Comparison of ENCODE assay signal across 9 mouse cellular contexts in the genomic region with DNA sequence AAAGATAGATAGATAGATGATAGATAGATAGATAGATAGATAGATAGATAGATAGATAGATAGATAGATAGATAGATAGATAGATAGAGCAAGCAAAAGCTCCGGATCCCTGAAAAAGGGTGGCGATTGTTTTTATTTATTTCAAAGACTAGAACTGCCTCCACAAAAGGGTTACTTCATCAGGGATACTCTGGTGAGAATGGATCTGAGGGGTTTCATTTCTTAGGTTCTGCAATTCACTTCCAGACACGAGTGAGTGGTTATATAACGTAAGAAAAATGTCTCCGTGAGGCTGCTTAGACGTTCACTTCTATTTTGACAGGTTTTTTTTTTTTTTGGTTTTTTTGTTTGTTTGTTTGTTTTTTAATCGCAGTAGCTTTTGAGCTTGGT. TPM values are rescaled to one million over a fixed set of nuclear protein-coding genes. Genes with fewer than 3 reads are reported as not detected.
DNase-seq lines count a peak whose midpoint lies in the region; ATAC-seq and TF ChIP-seq lines count a peak whose summit lies in the region.
"Had no signal": no experiment of that assay in that cellular context is flagged by ENCODE, and none has a peak within 500 bp of the region (broad histone marks: within the 10 kb centered on the region; RNA-seq: fewer than 3 reads in every experiment).

No protein-coding gene starts in this region.

- no peaks in the 10 kb centered on the region for H3K4me1 ChIP-seq in heart, embryonic 15.5 days (replicated peaks)
- H3K4me1 ChIP-seq in bone marrow macrophage, adult 2 months (ENCODE audit: control insufficient read depth, insufficient read depth, low read length): no peaks in the 10 kb centered on the region
- H3K4me1 ChIP-seq in hindbrain, embryonic 13.5 days (replicated peaks): no peaks in the 10 kb centered on the region
- H3K4me1 ChIP-seq in midbrain, embryonic 13.5 days (replicated peaks): no peaks in the 10 kb centered on the region

- peak overlapping the region; percentile 56 for H3K4me2 ChIP-seq in heart, embryonic 15.5 days
- H3K4me2 ChIP-seq in hindbrain, embryonic 13.5 days: peak overlapping the region; percentile 50
- peak overlapping the region; percentile 48 for H3K4me2 ChIP-seq in midbrain, embryonic 13.5 days (replicated peaks)

- intact Hi-C loops in heart, postnatal 14 days (cut with DNase I): no loop called here

- H3K9ac ChIP-seq in heart, embryonic 15.5 days: no peak overlapping the region
- H3K9ac ChIP-seq in hindbrain, embryonic 13.5 days: peak overlapping the region; percentile 39; the same call in 1 of the 2 replicates
- H3K9ac ChIP-seq in midbrain, embryonic 13.5 days (replicated peaks): peak overlapping the region; percentile 44

- no peaks in the 10 kb centered on the region for H3K9me3 ChIP-seq in heart, embryonic 15.5 days (replicated peaks)
- H3K9me3 ChIP-seq in hindbrain, embryonic 13.5 days: no peaks in the 10 kb centered on the region
- H3K9me3 ChIP-seq in midbrain, embryonic 13.5 days: no peaks in the 10 kb centered on the region

- no peak for TF ChIP-seq POLR2A in bone marrow macrophage, adult 2 months (IDR thresholded peaks at IDR 0.05; ENCODE audit: borderline replicate concordance, low read depth, low read length)

- H3K4me3 ChIP-seq in heart, embryonic 15.5 days: peak overlapping the region; percentile 61
- H3K4me3 ChIP-seq in bone marrow macrophage, adult 2 months (ENCODE audit: insufficient read depth, low read length): peak overlapping the region; percentile 44
- peak overlapping the region; percentile 46 for H3K4me3 ChIP-seq in hindbrain, embryonic 13.5 days
- peak overlapping the region; percentile 53 for H3K4me3 ChIP-seq in midbrain, embryonic 13.5 days (replicated peaks)

- no peak for DNase-seq in heart, postnatal 14 days
- DNase-seq in layer of hippocampus, postnatal 25 days (ENCODE audit: extremely low spot score in 1 of 2, low spot score in 1 of 2): no peak
- no peak for DNase-seq in urinary bladder, adult 2 months (ENCODE audit: low spot score)
- no peak for DNase-seq in cerebellum, postnatal 4 days (ENCODE audit: low spot score in 2 of 2)

- no peaks in the 10 kb centered on the region for H3K36me3 ChIP-seq in heart, embryonic 15.5 days
- H3K36me3 ChIP-seq in hindbrain, embryonic 13.5 days: no peaks in the 10 kb centered on the region
- H3K36me3 ChIP-seq in midbrain, embryonic 13.5 days: no peaks in the 10 kb centered on the region

- H3K27me3 ChIP-seq in heart, embryonic 15.5 days: no peaks in the 10 kb centered on the region
- H3K27me3 ChIP-seq in hindbrain, embryonic 13.5 days: no peaks in the 10 kb centered on the region
- H3K27me3 ChIP-seq in midbrain, embryonic 13.5 days: no peaks in the 10 kb centered on the region

- no peak for TF ChIP-seq CTCF in bone marrow macrophage, adult 2 months (IDR thresholded peaks at IDR 0.05; ENCODE audit: low read depth, low read length)

- WGBS in heart, embryonic 15.5 days: 44% methylated on average over 7 of the region's 7 CpGs
- WGBS in hindbrain, embryonic 13.5 days: 43% methylated on average over 7 of the region's 7 CpGs
- WGBS in midbrain, embryonic 13.5 days: 41% methylated on average over 7 of the region's 7 CpGs

- no peak overlapping the region for H3K27ac ChIP-seq in heart, embryonic 15.5 days
- H3K27ac ChIP-seq in bone marrow macrophage, adult 2 months (ENCODE audit: insufficient read depth, low read depth, low read length): no peak overlapping the region
- no peak overlapping the region; the same call in 1 of the 2 replicates for H3K27ac ChIP-seq in hindbrain, embryonic 13.5 days
- H3K27ac ChIP-seq in midbrain, embryonic 13.5 days: no peak overlapping the region

- ATAC-seq in heart, embryonic 15.5 days (replicated peaks; ENCODE audit: insufficient number of reproducible peaks, insufficient read depth, low FRiP score, low read depth): no peak
- peak; percentile 53 for ATAC-seq in hindbrain, embryonic 13.5 days (ENCODE audit: low FRiP score)
- ATAC-seq in midbrain, embryonic 13.5 days: no peak

RNA-seq across cellular contexts. Expression of a gene that starts 2.2 kb away (rescaled TPM):
- 10.1 and 10.4 TPM in 2 replicates for polyA plus RNA-seq in heart, embryonic 15.5 days (2015; fragmentation: Nextera tagmentation; extraction: Ambion mirVana)
- total RNA-seq in heart, postnatal 14 days (2021): 1 to 10 TPM; 5.6 to 5.7 TPM
- polyA plus RNA-seq in bone marrow macrophage, adult 2 months (2012; ENCODE audit: insufficient read depth, insufficient read length, missing spikeins): 23.7 and 25.7 TPM in 2 replicates
- 13.0 and 14.7 TPM in 2 replicates for polyA plus RNA-seq in hindbrain, embryonic 13.5 days (2015; fragmentation: Nextera tagmentation; extraction: Ambion mirVana)
- 12.5 and 14.6 TPM in 2 replicates for polyA plus RNA-seq in midbrain, embryonic 13.5 days (2015; fragmentation: Nextera tagmentation; extraction: Ambion mirVana)
- 10 to 100 TPM; 26.6 to 30.9 TPM for total RNA-seq in layer of hippocampus, postnatal 25 days (2021)
- polyA plus RNA-seq in urinary bladder, adult 2 months (2012; rRNA removed): 14.9 and 16.6 TPM in 2 replicates

RNA-seq across cellular contexts. Expression of a gene that starts 32.0 kb away (rescaled TPM):
- not detected in 2 replicates for polyA plus RNA-seq in heart, embryonic 15.5 days (2015; fragmentation: Nextera tagmentation; extraction: Ambion mirVana)
- total RNA-seq in heart, postnatal 14 days (2021): not detected
- not detected in 2 replicates for polyA plus RNA-seq in bone marrow macrophage, adult 2 months (2012; ENCODE audit: insufficient read depth, insufficient read length, missing spikeins)
- polyA plus RNA-seq in hindbrain, embryonic 13.5 days (2015; fragmentation: Nextera tagmentation; extraction: Ambion mirVana): 0.08 and 0.17 TPM in 2 replicates
- 0.03 TPM in 2 replicates for polyA plus RNA-seq in midbrain, embryonic 13.5 days (2015; fragmentation: Nextera tagmentation; extraction: Ambion mirVana)
- total RNA-seq in layer of hippocampus, postnatal 25 days (2021): under 1 TPM; 0.44 to 0.77 TPM
- 0.01 TPM in 1 of 2 replicates, not detected in the other for polyA plus RNA-seq in urinary bladder, adult 2 months (2012; rRNA removed)
- polyA plus RNA-seq: Patski had no signal
